Mouse (Mus musculus): ENCODE measurements around the gene Kcnv2. TPM values are rescaled to one million over a fixed set of nuclear protein-coding genes. Genes with fewer than 3 reads are reported as not detected.

The Kcnv2 gene
- polyA plus RNA-seq, 1 experiment from 2014 or later: not detected

GRCm38 (mm10) chr19:27327569-27327968 is 5.2 kb downstream of the Kcnv2 start:
- H3K4me3 ChIP-seq: no peak overlapping the region
- H3K36me3 ChIP-seq (ENCODE audit: poor library complexity, severe bottlenecking): no peaks in the 10 kb centered on the region
- peaks cover 3% of the 10 kb centered on the region; the same call in 1 of the 2 replicates for H3K4me1 ChIP-seq
- 95% methylated on average over 6 of the region's 6 CpGs for WGBS
- H3K27ac ChIP-seq: no peak overlapping the region
- no peak overlapping the region for H3K4me2 ChIP-seq
- no peaks in the 10 kb centered on the region for H3K9me3 ChIP-seq (replicated peaks)
- no peaks in the 10 kb centered on the region for H3K27me3 ChIP-seq
- no peak overlapping the region for H3K9ac ChIP-seq
- ATAC-seq: no peak

- H3K27ac ChIP-seq: no peak overlapping the region
- WGBS: 82% methylated on average over 3 of the region's 3 CpGs
- no peak overlapping the region for H3K4me3 ChIP-seq
- H3K27me3 ChIP-seq: no peaks in the 10 kb centered on the region
- no peak for ATAC-seq
- H3K4me2 ChIP-seq: no peak overlapping the region
- peaks cover 7% of the 10 kb centered on the region; the same call in 1 of the 2 replicates for H3K4me1 ChIP-seq
- H3K9ac ChIP-seq: no peak overlapping the region
- no peaks in the 10 kb centered on the region for H3K36me3 ChIP-seq (ENCODE audit: poor library complexity, severe bottlenecking)
- H3K9me3 ChIP-seq (replicated peaks): no peaks in the 10 kb centered on the region
Observed at GRCm38 (mm10) chr19:27328166-27328565, 5.8 kb downstream of the Kcnv2 start.

DNA sequence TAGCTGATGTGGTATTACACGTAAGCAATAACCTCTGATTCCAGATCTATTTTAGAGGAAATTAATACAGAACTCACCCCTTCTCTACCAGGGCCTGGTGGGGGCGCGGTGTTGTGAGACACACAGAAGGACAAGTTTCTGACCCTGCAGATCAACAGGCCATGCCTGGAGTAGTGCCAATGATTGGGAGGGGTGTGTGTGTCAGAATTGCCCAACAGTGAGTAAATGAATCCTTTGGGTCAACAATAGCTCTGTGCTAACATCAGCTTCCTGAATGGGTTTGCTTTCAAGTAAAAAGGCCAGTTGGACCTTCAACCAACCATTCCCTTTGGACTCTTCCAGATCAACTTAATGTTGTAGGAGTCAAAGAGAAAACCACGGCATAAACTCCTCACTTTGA is 6.3 kb downstream of the Kcnv2 start:
- no peaks in the 10 kb centered on the region for H3K27me3 ChIP-seq
- no peak for ATAC-seq
- no peak overlapping the region for H3K27ac ChIP-seq
- no peaks in the 10 kb centered on the region for H3K36me3 ChIP-seq (ENCODE audit: poor library complexity, severe bottlenecking)
- H3K4me2 ChIP-seq: no peak overlapping the region
- H3K9me3 ChIP-seq (replicated peaks): no peaks in the 10 kb centered on the region
- WGBS: 89% methylated on average over 4 of the region's 4 CpGs
- no peak overlapping the region for H3K9ac ChIP-seq
- H3K4me3 ChIP-seq: no peak overlapping the region
- peaks cover 7% of the 10 kb centered on the region; the same call in 1 of the 2 replicates for H3K4me1 ChIP-seq

DNA sequence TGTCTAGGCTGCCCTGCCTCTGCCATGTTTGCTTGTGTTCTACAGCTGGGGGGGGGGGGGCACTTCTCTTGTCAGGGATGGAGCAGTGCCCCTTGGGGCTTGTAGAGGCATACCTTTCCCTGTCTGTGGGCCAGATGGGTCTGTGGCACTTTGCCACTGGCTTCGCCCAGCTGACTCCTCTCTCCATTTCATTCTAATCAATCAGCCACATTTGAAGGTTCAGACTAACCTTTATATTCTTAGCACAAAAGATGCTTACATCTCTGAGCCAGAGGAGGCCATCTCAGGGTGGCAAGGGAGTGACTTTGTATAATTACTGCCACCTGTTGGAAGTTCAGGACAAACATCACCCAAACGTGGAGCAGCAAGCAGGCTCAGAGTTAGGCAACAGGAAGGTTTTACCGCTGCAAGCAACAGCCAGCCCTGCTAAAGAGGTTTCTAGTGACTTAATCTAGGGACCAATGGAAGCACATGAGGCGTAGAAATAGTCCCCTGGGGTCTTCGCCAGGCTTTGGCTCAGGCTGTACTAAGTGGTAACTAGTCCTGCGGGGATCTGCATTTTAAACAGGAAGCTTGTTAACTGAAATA is 9.9 kb downstream of the Kcnv2 start:
- peaks cover 7% of the 10 kb centered on the region; the same call in 1 of the 2 replicates for H3K4me1 ChIP-seq
- H3K9me3 ChIP-seq (replicated peaks): no peaks in the 10 kb centered on the region
- no peak overlapping the region for H3K4me2 ChIP-seq
- no peaks in the 10 kb centered on the region for H3K36me3 ChIP-seq (ENCODE audit: poor library complexity, severe bottlenecking)
- no peak overlapping the region for H3K9ac ChIP-seq
- no peak overlapping the region for H3K4me3 ChIP-seq
- no peaks in the 10 kb centered on the region for H3K27me3 ChIP-seq
- H3K27ac ChIP-seq: no peak overlapping the region
- 35% methylated on average over 6 of the region's 6 CpGs for WGBS
- no peak for ATAC-seq

DNA sequence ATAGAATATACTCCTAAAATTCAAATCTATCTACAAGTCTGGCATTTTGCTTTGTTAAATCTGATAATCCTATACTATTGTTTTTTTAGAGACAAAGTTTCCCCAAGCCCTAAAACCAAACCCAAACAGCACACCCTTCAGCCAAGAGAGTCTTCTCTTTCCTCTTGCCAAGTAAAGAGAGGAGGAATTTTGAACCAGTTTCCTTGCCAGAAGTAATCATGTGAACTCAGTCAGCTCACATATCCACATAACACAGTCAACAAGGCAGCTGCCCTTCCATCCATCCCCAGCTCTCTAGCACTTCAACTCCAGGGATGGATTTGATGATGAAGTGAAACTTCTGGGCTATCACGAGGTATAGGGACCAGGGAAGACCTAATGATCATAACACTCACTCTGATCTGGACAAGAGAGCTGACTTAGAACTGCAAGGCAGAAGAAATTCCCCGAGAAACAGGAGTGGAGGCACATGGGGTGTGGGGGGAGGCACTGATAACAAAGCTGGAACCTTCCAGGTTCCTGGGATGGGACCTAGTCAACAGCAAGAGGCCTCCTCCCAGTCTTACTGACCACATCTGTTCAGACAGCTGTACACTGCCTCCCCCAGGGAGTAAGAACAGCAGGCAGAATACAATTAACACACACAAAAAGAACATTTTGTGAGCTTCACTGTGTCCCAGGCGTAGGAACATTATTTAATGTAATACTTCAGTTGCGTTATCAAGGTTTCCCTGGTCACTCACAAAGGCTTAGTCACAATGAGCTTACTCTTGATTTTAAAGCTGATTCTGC is 13.9 kb downstream of the Kcnv2 start:
- Histone ChIP-seq H3K27ac (no peak overlapping the region), H3K4me3 (no peak overlapping the region), H3K9me3 (replicated peaks) (no peaks in the 10 kb centered on the region), H3K9ac (no peak overlapping the region), H3K4me1 (peaks cover 7% of the 10 kb centered on the region; the same call in 1 of the 2 replicates), H3K36me3 (ENCODE audit: poor library complexity, severe bottlenecking) (no peaks in the 10 kb centered on the region), H3K27me3 (no peaks in the 10 kb centered on the region), H3K4me2 (no peak overlapping the region)
- WGBS: 76% methylated on average over 4 of the region's 4 CpGs
- ATAC-seq: no peak

DNA sequence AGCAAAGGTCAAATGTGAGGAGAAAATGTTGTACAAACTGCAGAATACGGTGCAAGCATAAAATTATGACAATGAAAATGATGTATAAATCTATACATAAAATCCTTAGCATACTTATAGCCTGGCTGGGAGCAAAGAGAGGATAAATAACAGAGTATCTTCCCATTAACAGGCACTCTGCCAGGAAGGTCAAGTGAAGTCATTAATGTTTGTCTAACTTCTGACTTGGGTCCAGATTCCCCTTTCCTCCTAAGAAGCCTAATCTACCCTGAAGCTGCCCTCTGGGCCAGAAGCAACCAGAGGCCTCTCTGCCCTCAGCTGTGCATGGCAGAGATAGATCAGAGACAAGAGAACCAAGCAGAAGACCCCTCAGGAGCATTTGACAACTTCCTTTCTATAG is 24.1 kb downstream of the Kcnv2 start:
- no peak for ATAC-seq
- Histone ChIP-seq H3K9me3 (replicated peaks) (peaks cover 3% of the 10 kb centered on the region; the same call in 1 of the 2 replicates), H3K9ac (no peak overlapping the region), H3K4me3 (no peak overlapping the region), H3K4me2 (no peak overlapping the region), H3K4me1 (no peaks in the 10 kb centered on the region), H3K27ac (no peak overlapping the region), H3K36me3 (ENCODE audit: poor library complexity, severe bottlenecking) (no peaks in the 10 kb centered on the region), H3K27me3 (no peaks in the 10 kb centered on the region)
- WGBS: 93% methylated on average over 1 of the region's 1 CpGs

GRCm38 (mm10) chr19:27351700-27352099 is 29.3 kb downstream of the Kcnv2 start:
- no peak overlapping the region for H3K27ac ChIP-seq
- H3K9me3 ChIP-seq (replicated peaks): no peaks in the 10 kb centered on the region
- H3K4me3 ChIP-seq: no peak overlapping the region
- H3K27me3 ChIP-seq: no peaks in the 10 kb centered on the region
- H3K4me2 ChIP-seq: no peak overlapping the region
- ATAC-seq: no peak
- no peak overlapping the region for H3K9ac ChIP-seq
- WGBS: 70% methylated on average over 6 of the region's 6 CpGs
- H3K4me1 ChIP-seq: no peaks in the 10 kb centered on the region
- no peaks in the 10 kb centered on the region for H3K36me3 ChIP-seq (ENCODE audit: poor library complexity, severe bottlenecking)

GRCm38 (mm10) chr19:27360381-27360780 is 38.0 kb downstream of the Kcnv2 start:
- Histone ChIP-seq H3K4me1 (peaks cover 7% of the 10 kb centered on the region), H3K4me3 (no peak overlapping the region), H3K27me3 (no peaks in the 10 kb centered on the region), H3K36me3 (ENCODE audit: poor library complexity, severe bottlenecking) (no peaks in the 10 kb centered on the region), H3K27ac (no peak overlapping the region), H3K9ac (no peak overlapping the region), H3K9me3 (replicated peaks) (no peaks in the 10 kb centered on the region), H3K4me2 (no peak overlapping the region)
- ATAC-seq: no peak

DNA sequence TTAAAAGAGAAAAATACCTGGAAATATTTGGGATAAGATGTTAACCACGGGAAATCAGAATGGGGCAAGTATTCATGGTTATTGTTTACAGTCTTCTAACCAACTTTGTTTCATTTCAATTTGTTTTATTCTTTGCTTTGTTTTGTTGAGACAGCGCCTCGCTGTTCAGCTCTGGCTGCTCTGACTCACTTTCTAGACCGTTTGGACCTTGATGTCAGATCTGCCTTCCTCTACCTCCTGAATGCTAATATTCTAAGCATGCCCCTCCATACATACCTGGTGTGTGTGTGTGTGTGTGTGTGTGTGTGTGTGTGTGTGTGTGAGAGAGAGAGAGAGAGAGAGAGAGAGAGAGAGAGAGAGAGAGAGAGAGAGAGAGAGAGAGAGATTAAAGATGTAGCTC is 41.5 kb downstream of the Kcnv2 start:
- ATAC-seq: no peak
- WGBS: 40% methylated on average over 4 of the region's 4 CpGs
- H3K9me3 ChIP-seq (replicated peaks): no peaks in the 10 kb centered on the region
- no peak overlapping the region for H3K9ac ChIP-seq
- H3K4me3 ChIP-seq: no peak overlapping the region
- H3K4me2 ChIP-seq: peak overlapping the region; percentile 34
- peaks cover 7% of the 10 kb centered on the region for H3K4me1 ChIP-seq
- H3K27me3 ChIP-seq: no peaks in the 10 kb centered on the region
- H3K36me3 ChIP-seq (ENCODE audit: poor library complexity, severe bottlenecking): no peaks in the 10 kb centered on the region
- H3K27ac ChIP-seq: no peak overlapping the region

GRCm38 (mm10) chr19:27364521-27364931 is 42.1 kb downstream of the Kcnv2 start:
- no peaks in the 10 kb centered on the region for H3K36me3 ChIP-seq (ENCODE audit: poor library complexity, severe bottlenecking)
- no peak overlapping the region for H3K4me3 ChIP-seq
- WGBS: 17% methylated on average over 8 of the region's 8 CpGs
- ATAC-seq: peak; percentile 71
- no peaks in the 10 kb centered on the region for H3K9me3 ChIP-seq (replicated peaks)
- H3K4me2 ChIP-seq: peak overlapping the region; percentile 34
- peak overlapping the region; percentile 9; the same call in 1 of the 2 replicates for H3K9ac ChIP-seq
- no peak overlapping the region for H3K27ac ChIP-seq
- H3K27me3 ChIP-seq: no peaks in the 10 kb centered on the region
- H3K4me1 ChIP-seq: peaks cover 7% of the 10 kb centered on the region

DNA sequence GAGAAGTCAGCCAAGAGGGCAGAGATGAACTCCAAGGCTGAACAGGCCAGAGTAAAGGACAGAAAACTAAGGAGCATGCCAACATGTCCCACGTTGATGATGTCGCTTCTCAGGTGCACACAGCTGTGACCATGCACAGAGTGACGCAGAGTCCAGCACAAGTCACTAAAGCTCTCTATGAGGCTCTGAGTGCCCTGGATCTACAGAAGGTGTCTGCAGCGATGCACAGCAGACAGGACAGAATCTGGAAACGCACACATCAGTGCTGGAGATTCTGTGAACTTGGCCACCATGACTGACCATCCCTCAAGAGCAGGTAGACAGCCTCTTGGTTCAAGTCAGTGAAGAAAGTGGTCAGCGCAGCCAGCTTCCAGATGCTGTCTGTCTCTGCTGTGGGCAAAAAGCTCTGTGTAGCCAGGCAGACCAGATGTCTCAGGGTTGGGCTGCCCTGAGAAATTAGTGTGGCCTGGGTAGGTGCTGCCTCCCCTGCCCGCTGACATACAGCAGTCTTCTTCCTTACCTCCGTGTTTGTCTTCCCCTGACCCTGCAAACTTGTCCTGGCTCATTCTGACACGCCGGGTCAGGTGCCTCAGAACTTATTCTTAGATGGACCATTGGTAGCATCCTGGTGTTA is 43.8 kb downstream of the Kcnv2 start:
- no peak overlapping the region for H3K27ac ChIP-seq
- no peak overlapping the region for H3K9ac ChIP-seq
- H3K9me3 ChIP-seq (replicated peaks): no peaks in the 10 kb centered on the region
- H3K4me3 ChIP-seq: no peak overlapping the region
- ATAC-seq: no peak
- peaks cover 7% of the 10 kb centered on the region for H3K4me1 ChIP-seq
- WGBS: 84% methylated on average over 10 of the region's 10 CpGs
- no peaks in the 10 kb centered on the region for H3K27me3 ChIP-seq
- H3K36me3 ChIP-seq (ENCODE audit: poor library complexity, severe bottlenecking): no peaks in the 10 kb centered on the region
- H3K4me2 ChIP-seq: no peak overlapping the region

- Histone ChIP-seq H3K36me3 (ENCODE audit: poor library complexity, severe bottlenecking) (no peaks in the 10 kb centered on the region), H3K4me1 (peaks cover 2% of the 10 kb centered on the region), H3K9ac (no peak overlapping the region), H3K27ac (no peak overlapping the region), H3K27me3 (no peaks in the 10 kb centered on the region), H3K4me2 (no peak overlapping the region), H3K9me3 (replicated peaks) (no peaks in the 10 kb centered on the region), H3K4me3 (no peak overlapping the region)
- ATAC-seq: no peak
- WGBS: 69% methylated on average over 3 of the region's 3 CpGs
Observed at GRCm38 (mm10) chr19:27369461-27370135, 47.2 kb downstream of the Kcnv2 start.

All from forebrain, embryonic 13.5 days (tissue).